Mouse (Mus musculus) hematopoietic stem cell, adult 5-6 weeks (primary cell): ENCODE data around the gene Zc3h8. TPM values are rescaled to one million over a fixed set of nuclear protein-coding genes. Genes with fewer than 3 reads are reported as not detected.

ENCODE experiments used
- ATAC-seq, 2 experiments: fragments of 125-278 bp in 1 of 2; replicated peaks in 1 of 2; 2 replicates each; pipeline ENCODE4 v1.8.0; 2016 to 2017; ENCODE audit warnings: inconsistent platforms in 2 of 2, mild to moderate bottlenecking in 2 of 2, moderate number of reproducible peaks in 2 of 2, low read depth in 1 of 2, moderate TSS enrichment in 1 of 2; ENCODE audit not compliant: low FRiP score in 2 of 2, poor library complexity in 2 of 2, severe bottlenecking in 2 of 2, insufficient read depth in 1 of 2, low TSS enrichment in 1 of 2
- total RNA-seq: library from RNA; stranded (forward); fragments of 172-1452, 232-1000 nt; gene quantifications from 2 replicates; pipeline ENCODE4 v1.2.3, GENCODE M21; 2017

Zc3h8 gene
- total RNA-seq, 1 experiment from 2014 or later = 12.2 TPM

- no peak for ATAC-seq
Measured at GRCm38 (mm10) chr2:128914978-128915377, 28.9 kb downstream of the Zc3h8 start.

DNA sequence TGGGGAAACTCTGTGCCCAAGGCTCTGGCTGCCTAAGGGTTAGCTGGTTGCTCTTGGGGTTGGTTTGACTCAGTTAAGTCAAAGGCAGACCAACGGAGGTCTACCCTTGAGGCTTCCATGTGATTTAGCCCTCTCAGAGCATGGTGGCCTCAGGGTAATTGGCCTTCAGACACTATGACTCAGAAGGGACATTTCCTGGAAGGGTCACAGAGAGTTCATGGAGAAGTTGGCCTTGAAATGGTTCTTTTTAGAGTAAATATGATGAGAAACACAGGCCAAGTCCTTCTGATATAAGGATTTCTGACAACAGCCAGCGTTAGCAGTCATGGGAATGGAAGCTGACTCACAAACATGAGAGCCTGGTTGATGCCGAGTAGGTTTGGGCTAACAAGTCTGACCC is 40.2 kb downstream of the Zc3h8 start:
- no peak for ATAC-seq

DNA sequence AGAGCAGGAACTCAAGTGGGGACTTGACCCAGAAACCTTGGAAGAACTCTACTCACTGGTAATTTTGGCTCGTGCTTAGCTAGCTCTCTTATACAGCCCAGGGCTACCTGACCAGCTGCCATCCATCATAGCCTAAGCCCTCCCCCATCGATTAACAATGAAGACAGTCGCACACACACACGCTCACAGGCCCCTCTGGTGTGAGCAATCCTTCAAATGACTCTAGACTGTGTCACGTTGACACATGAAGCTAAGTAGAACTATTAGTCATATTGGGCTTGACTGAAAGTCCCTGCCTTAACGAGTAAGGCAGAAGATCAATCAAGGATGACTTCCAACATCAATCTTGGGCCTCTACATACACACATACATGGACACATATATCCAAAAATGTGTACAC is 41.0 kb downstream of the Zc3h8 start:
- no peak for ATAC-seq

DNA sequence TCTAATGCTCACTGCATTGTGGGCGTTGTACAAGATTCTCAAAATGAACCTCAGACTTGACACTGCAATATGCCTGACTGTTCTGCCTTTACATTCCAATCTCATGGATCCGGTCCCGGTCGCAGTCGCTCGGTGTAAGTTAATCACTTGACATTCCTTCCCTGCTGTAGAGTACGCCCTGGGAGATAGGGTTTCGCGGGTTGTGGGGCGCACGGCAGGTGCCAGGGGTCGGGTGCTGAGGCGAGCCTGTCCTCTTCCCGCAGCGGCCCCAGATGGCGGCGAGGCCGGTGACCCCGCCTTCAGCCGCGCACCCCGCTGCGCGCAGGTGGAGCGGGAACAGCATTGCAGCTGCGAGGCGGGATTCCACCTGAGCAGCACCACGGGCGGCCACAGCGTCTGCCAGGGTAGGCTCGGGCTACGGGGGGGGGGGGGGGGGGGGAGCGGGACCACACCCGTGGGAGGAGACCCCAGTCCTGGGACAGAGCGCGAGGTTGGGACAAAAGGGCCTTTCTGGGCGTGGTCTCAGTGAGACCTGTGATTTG is 51.6 kb downstream of the Zc3h8 start:
- ATAC-seq = no peak

- ATAC-seq = no peak
Measured at GRCm38 (mm10) chr2:128890661-128891335, 53.1 kb downstream of the Zc3h8 start.

DNA sequence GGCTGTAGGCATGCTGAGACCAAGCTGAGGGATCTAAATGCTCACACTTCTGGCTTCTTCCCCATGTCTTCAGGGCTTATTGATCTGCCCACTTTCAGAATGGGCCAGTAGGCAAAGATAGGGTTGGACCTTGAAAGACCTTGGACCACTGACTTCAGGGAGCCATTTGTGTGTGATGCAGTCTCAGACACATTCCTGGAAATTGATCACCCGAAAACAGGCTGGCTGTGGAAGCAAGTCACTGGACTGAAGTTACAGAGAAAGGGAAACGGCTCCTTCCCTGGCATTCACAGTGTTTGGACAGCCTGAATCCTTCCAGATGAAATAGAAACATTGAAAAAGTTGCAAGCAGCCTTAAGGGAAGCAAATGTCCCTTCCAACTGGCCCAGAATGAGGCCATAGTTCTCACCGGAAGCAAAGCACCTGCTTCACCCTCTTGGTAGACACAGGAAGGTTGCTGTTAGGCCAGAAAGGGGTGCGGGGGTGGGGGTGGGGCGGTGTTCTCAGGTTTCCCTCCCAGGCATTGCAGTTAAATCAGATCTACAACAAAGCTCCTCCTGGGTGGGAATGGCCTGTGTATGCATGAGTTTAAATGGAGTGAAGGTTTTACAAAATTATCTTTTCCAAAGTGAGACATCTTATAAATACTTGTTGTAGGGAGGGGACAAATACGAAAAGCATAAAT is 55.9 kb downstream of the Zc3h8 start:
- no peak for ATAC-seq

- no peak for ATAC-seq
Measured at GRCm38 (mm10) chr2:128885225-128885811, 58.6 kb downstream of the Zc3h8 start.

DNA sequence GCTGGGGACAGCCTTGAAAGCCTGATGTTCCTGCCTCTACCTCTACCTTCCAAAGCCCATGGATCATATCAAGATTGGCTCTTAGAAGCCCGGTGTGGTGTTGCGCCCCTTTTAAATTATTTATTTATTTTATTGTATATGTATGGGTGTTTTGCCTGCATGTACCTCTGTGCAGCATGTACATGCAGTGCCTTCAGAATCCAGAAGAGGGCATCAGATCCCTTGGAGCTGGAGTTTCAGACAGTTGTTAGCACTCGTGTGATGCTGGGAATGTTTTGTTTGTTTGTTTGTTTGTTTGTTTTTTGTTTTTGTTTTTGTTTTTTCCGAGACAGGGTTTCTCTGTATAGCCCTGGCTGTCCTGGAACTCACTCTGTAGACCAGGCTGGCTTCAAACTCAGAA is 62.6 kb downstream of the Zc3h8 start:
- no peak for ATAC-seq

Other genes with a start within 250 kb of the Zc3h8 start
- 0.31 and 0.69 TPM in 2 replicates for gene Mertk, start 245.1 kb downstream of the Zc3h8 start, total RNA-seq
- gene Tmem87b, start 126.0 kb downstream of the Zc3h8 start, total RNA-seq = 28.2 and 30.4 TPM in 2 replicates
- not detected in 2 replicates for gene Fbln7, start 81.1 kb downstream of the Zc3h8 start, total RNA-seq
- gene Zc3h6, start 23.3 kb upstream of the Zc3h8 start, total RNA-seq = 6.8 and 13.8 TPM in 2 replicates
- gene Gm10762, start 23.6 kb upstream of the Zc3h8 start, total RNA-seq = 5.8 and 7.6 TPM in 2 replicates
- not detected in 2 replicates for gene Vinac1, start 104.1 kb upstream of the Zc3h8 start, total RNA-seq
- gene Ttl, start 121.9 kb upstream of the Zc3h8 start, total RNA-seq = 5.9 and 11.6 TPM in 2 replicates
- gene Polr1b, start 156.9 kb upstream of the Zc3h8 start, total RNA-seq = 39.7 and 42.2 TPM in 2 replicates
- 15.5 and 24.6 TPM in 2 replicates for gene Chchd5, start 185.6 kb upstream of the Zc3h8 start, total RNA-seq